Mouse (Mus musculus) MEL (cell line): ENCODE results near the gene Kcnd3. TPM values are rescaled to one million over a fixed set of nuclear protein-coding genes. Genes with fewer than 3 reads are reported as not detected.

Source experiments
- DNase-seq: peaks from one replicate; pipeline ENCODE4 v3.0.0; 2011; ENCODE audit warnings: low read depth, low spot score
- H3K27ac ChIP-seq: 2 replicates; pipeline ENCODE4 v1.5.1; 2012; ENCODE audit warnings: low read depth, mild to moderate bottlenecking, control low read depth, low read length, moderate library complexity; ENCODE audit not compliant: control insufficient read depth
- H3K27me3 ChIP-seq, 2 experiments: fragments of 150-350 bp in 1 of 2; sonication (generic) in 1 of 2; 2 replicates each; pipeline ENCODE4 v1.6.1; 2012; ENCODE audit warnings: low read length in 2 of 2, mild to moderate bottlenecking in 2 of 2, improper control_type of control experiment in 1 of 2, moderate library complexity in 1 of 2; ENCODE audit not compliant: insufficient read depth in 2 of 2, control insufficient read depth in 1 of 2
- H3K36me3 ChIP-seq, 2 experiments: 2 replicates each; pipeline ENCODE4 v1.6.1; 2012 to 2014; ENCODE audit warnings: low read length in 2 of 2, improper control_type of control experiment in 1 of 2, inconsistent platforms in 1 of 2, mild to moderate bottlenecking in 1 of 2; ENCODE audit not compliant: insufficient read depth in 2 of 2, control insufficient read depth in 1 of 2
- H3K4me1 ChIP-seq, 2 experiments: fragments of 150-350 bp in 1 of 2; sonication (generic) in 1 of 2; 2 replicates each; pipeline ENCODE4 v1.6.1; 2012; ENCODE audit warnings: low read length in 2 of 2, improper control_type of control experiment in 1 of 2, mild to moderate bottlenecking in 1 of 2; ENCODE audit not compliant: insufficient read depth in 2 of 2, control insufficient read depth in 1 of 2
- H3K4me3 ChIP-seq, 2 experiments: fragments of 150-350 bp in 1 of 2; sonication (generic) in 1 of 2; 2 replicates each; pipeline ENCODE4 v1.5.1; 2012; ENCODE audit warnings: low read depth in 2 of 2, low read length in 2 of 2, mild to moderate bottlenecking in 2 of 2, moderate library complexity in 2 of 2, control low read depth in 1 of 2, improper control_type of control experiment in 1 of 2; ENCODE audit not compliant: control insufficient read depth in 1 of 2, insufficient read depth in 1 of 2
- H3K79me2 ChIP-seq: 2 replicates; pipeline ENCODE4 v1.6.1; 2012; ENCODE audit warnings: mild to moderate bottlenecking, low read length, moderate library complexity; ENCODE audit not compliant: control insufficient read depth, poor library complexity, insufficient read depth
- H3K9ac ChIP-seq: 2 replicates; pipeline ENCODE4 v1.6.1; 2012; ENCODE audit warnings: low read depth, mild to moderate bottlenecking, control low read depth, low read length, moderate library complexity; ENCODE audit not compliant: control insufficient read depth, poor library complexity, severe bottlenecking
- H3K9me3 ChIP-seq: fragments of 150-350 bp; sonication (generic); replicated peaks from 2 replicates; pipeline ENCODE4 v1.6.1; 2012; ENCODE audit warnings: mild to moderate bottlenecking, low read length, improper control_type of control experiment, moderate library complexity; ENCODE audit not compliant: insufficient read depth
- CHD1 ChIP-seq: IDR thresholded peaks from 2 replicates; pipeline ENCODE4 v1.6.1; 2012; ENCODE audit warnings: low read depth, mild to moderate bottlenecking, inconsistent platforms, low read length, improper control_type of control experiment
- CTCF ChIP-seq, 3 experiments: IDR thresholded peaks in 2 of 3; conservative IDR thresholded peaks in 1 of 3; 2 replicates each; pipeline ENCODE4 v1.5.1; 2011 to 2012; ENCODE audit warnings: low read length in 3 of 3, low read depth in 2 of 3, mild to moderate bottlenecking in 2 of 3, improper control_type of control experiment in 1 of 3, inconsistent platforms in 1 of 3, mixed read lengths in 1 of 3, moderate library complexity in 1 of 3; ENCODE audit not compliant: control insufficient read depth in 1 of 3, insufficient read depth in 1 of 3, poor library complexity in 1 of 3, severe bottlenecking in 1 of 3
- E2F4 ChIP-seq: IDR thresholded peaks from 2 replicates; pipeline ENCODE4 v1.6.1; 2011; ENCODE audit warnings: low read depth, low read length, improper control_type of control experiment, borderline replicate concordance
- EP300 ChIP-seq, 2 experiments: IDR thresholded peaks; 2 replicates each; pipeline ENCODE4 v1.6.1; 2011; ENCODE audit warnings: improper control_type of control experiment in 2 of 2, low read length in 2 of 2, low read depth in 1 of 2, mild to moderate bottlenecking in 1 of 2
- ETS1 ChIP-seq: IDR thresholded peaks from 2 replicates; pipeline ENCODE4 v1.6.1; 2012; ENCODE audit warnings: low read depth, mild to moderate bottlenecking, inconsistent platforms, low read length, improper control_type of control experiment, moderate library complexity
- GABPA ChIP-seq: IDR thresholded peaks from 2 replicates; pipeline ENCODE4 v1.6.1; 2012; ENCODE audit warnings: low read depth, mild to moderate bottlenecking, inconsistent platforms, low read length, improper control_type of control experiment, moderate library complexity
- GATA1 ChIP-seq: IDR thresholded peaks from 2 replicates; pipeline ENCODE4 v1.6.1; 2011; ENCODE audit warnings: low read depth, low read length, improper control_type of control experiment
- MAZ ChIP-seq: IDR thresholded peaks from 2 replicates; pipeline ENCODE4 v1.6.1; 2012; ENCODE audit warnings: low read depth, mild to moderate bottlenecking, inconsistent platforms, low read length, improper control_type of control experiment
- MEF2A ChIP-seq: IDR thresholded peaks from 2 replicates; pipeline ENCODE4 v1.6.1; 2014; ENCODE audit warnings: low read depth, mild to moderate bottlenecking, inconsistent platforms, low read length, improper control_type of control experiment; ENCODE audit not compliant: poor library complexity, insufficient replicate concordance, severe bottlenecking; ENCODE audit errors: extremely low read depth
- MXI1 ChIP-seq: IDR thresholded peaks from 2 replicates; pipeline ENCODE4 v1.6.1; 2011; ENCODE audit warnings: mild to moderate bottlenecking, low read depth, low read length, improper control_type of control experiment
- MYC ChIP-seq: IDR thresholded peaks from 2 replicates; pipeline ENCODE4 v1.6.1; 2011; ENCODE audit warnings: low read depth, mild to moderate bottlenecking, low read length, improper control_type of control experiment, moderate library complexity
- NELFE ChIP-seq: IDR thresholded peaks from 2 replicates; pipeline ENCODE4 v1.6.1; 2011; ENCODE audit warnings: low read depth, low read length, improper control_type of control experiment
- POLR2AphosphoS2 ChIP-seq: IDR thresholded peaks from 2 replicates; pipeline ENCODE4 v1.6.1; 2011; ENCODE audit warnings: low read length, improper control_type of control experiment
- RCOR1 ChIP-seq: IDR thresholded peaks from 2 replicates; pipeline ENCODE4 v1.6.1; 2012; ENCODE audit warnings: low read depth, mild to moderate bottlenecking, inconsistent platforms, low read length, improper control_type of control experiment
- SIN3A ChIP-seq: IDR thresholded peaks from 2 replicates; pipeline ENCODE4 v1.6.1; 2012; ENCODE audit warnings: low read length, improper control_type of control experiment, inconsistent platforms
- TCF12 ChIP-seq: IDR thresholded peaks from 2 replicates; pipeline ENCODE4 v1.6.1; 2014; ENCODE audit warnings: low read depth, mild to moderate bottlenecking, inconsistent platforms, low read length, improper control_type of control experiment, moderate library complexity
- USF1 ChIP-seq: IDR thresholded peaks from 2 replicates; pipeline ENCODE4 v1.6.1; 2014; ENCODE audit warnings: low read depth, mild to moderate bottlenecking, inconsistent platforms, low read length, improper control_type of control experiment, moderate library complexity
- ZC3H11A ChIP-seq: IDR thresholded peaks from 2 replicates; pipeline ENCODE4 v1.6.1; 2012; ENCODE audit warnings: low read depth, mild to moderate bottlenecking, inconsistent platforms, low read length, improper control_type of control experiment
- polyA plus RNA-seq, 2 experiments: library from polyadenylated mRNA; stranded (reverse) in 1 of 2; unstranded in 1 of 2; fragments of >175 nt in 1 of 2; fragments of >200 nt in 1 of 2; gene quantifications; 2 replicates each; pipeline versions ENCODE4 v1.2.1 to v1.2.4; 2012; ENCODE audit warnings: low replicate concordance in 2 of 2, low read depth in 1 of 2; ENCODE audit not compliant: insufficient read length in 2 of 2, insufficient read depth in 1 of 2, missing spikeins in 1 of 2
- total RNA-seq: library from RNA; depleted of rRNA; stranded (reverse); fragments of 300-350 nt; gene quantifications from 2 replicates; pipeline ENCODE4 v1.2.3, GENCODE M21; 2012

Gene Kcnd3
- total and polyA plus RNA-seq, 3 experiments = 0.01 TPM; not detected in 2

DNA sequence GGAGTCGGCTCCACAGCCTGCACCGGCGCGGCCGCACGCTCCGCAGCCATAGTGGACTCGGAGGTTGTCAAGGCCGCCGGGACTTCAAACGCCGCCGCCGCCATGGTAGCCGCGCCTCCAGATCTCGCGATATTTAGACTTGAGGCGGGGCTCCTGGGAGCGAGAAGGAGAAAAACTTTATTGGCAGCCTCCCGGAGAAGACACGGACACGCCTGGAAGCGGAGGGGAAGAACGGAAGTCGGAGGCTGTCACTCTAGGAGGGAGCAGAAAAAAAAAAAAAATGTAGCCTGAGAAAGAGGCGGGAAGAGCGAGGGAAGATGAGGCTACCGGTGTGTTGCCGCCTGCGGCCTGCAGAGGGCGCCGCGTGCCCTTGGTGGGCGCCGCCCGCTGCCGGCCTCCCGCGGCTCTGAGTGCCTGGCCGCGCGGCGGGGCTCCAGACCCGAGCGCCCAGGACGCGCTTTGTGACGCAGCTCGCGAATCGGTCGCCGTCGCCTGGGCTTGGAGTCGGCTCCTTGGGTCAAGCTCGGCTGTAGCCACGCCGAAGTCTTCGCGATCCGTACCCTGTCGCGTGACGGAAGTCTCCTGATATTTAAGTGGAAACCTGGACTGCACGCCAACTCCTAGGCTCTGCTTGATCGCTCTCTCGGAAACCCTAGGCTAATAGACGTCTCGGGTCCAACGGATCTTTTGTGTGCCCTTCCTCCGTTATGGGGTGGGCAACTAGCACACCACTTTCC, 235.4 kb downstream of the Kcnd3 start, which contains the start of gene Ddx20 (continued):
- peak; percentile 65 for TF ChIP-seq MYC
- peak; percentile 81 for TF ChIP-seq MXI1
- TF ChIP-seq SIN3A = peak; percentile 93
- TF ChIP-seq POLR2AphosphoS2 = peak; percentile 56; the same call in 1 of the 2 replicates
- TF ChIP-seq MAZ = 0 out of 2 replicates have a peak, but pooled peaks have one; percentile 83
- no peak for TF ChIP-seq MEF2A
- TF ChIP-seq E2F4 = peak; percentile 84; the same call in 1 of the 2 replicates
- TF ChIP-seq ETS1 = peak; percentile 83
- TF ChIP-seq USF1 = no peak

DNA sequence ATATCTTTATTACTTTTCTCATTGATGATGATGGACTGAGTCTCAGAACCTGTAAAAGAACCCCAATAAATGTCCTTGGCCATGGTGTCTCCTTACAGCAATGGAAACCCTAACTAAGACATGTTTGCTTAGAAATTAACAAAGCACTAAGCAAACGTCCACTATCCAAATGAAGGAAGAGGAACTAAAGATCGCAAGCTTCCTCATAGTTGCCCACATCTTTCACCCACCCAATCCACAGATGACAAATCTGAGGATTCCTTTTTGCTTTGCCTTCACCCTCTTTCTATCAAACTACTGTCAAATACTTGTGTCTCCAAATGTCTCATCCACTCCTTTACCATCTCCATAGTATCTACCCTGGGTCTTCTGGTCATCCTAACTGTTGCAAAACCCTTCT, 236.4 kb downstream of the Kcnd3 start:
- TF ChIP-seq MEF2A = no peak
- no peak for TF ChIP-seq CTCF (IDR thresholded peaks at IDR 0.05 in 2 of 3, conservative IDR thresholded peaks at IDR 0.05 in 1 of 3; ENCODE audit: control insufficient read depth in 1 of 3, insufficient read depth in 1 of 3, low read depth in 2 of 3, low read length in 3 of 3, poor library complexity in 1 of 3, severe bottlenecking in 1 of 3)
- no peak for TF ChIP-seq CHD1
- TF ChIP-seq GABPA = no peak
- TF ChIP-seq EP300 (IDR thresholded peaks at IDR 0.05; ENCODE audit: low read depth in 1 of 2, low read length in 2 of 2) = no peak
- no peak for TF ChIP-seq MXI1
- TF ChIP-seq TCF12 = no peak
- no peak for TF ChIP-seq GATA1
- TF ChIP-seq MYC = no peak
- no peak for TF ChIP-seq POLR2AphosphoS2
- TF ChIP-seq RCOR1 = no peak
- TF ChIP-seq NELFE = no peak
- TF ChIP-seq ZC3H11A = no peak
- 0 out of 4 replicates have a peak overlapping the region, but pooled peaks of 1 of the 2 experiments have one; percentile 2 for H3K4me3 ChIP-seq
- peaks cover 0 to 2% of the 10 kb centered on the region in 2 experiments; a peak in 1 of 4 replicates for H3K27me3 ChIP-seq
- no peak overlapping the region; the same call in 1 of the 2 replicates for H3K9ac ChIP-seq
- H3K9me3 ChIP-seq = no peaks in the 10 kb centered on the region
- H3K36me3 ChIP-seq = peaks cover 1 to 13% of the 10 kb centered on the region in 2 experiments
- peak; percentile 64 for DNase-seq
- peaks cover 0 to 12% of the 10 kb centered on the region in 2 experiments; a peak in 2 of 4 replicates for H3K4me1 ChIP-seq
- H3K27ac ChIP-seq = no peak overlapping the region
- peaks cover 20% of the 10 kb centered on the region for H3K79me2 ChIP-seq
